Mouse (Mus musculus) cerebellum, adult 8-10 months (tissue): ENCODE data around the gene Ushbp1.
A peak's percentile ranks its signal among the peaks of the same experiment; 100 is the strongest.
"Not testable (repeated sequence)": the region's sequence is repeated elsewhere in the genome, so short reads cannot be mapped to it uniquely, and the experiment has no call there.

Experiments used
- DNase-seq: peaks from one replicate; pipeline ENCODE4 v3.0.0; 2022

The Ushbp1 gene

GRCm38 (mm10) chr8:71369040-71369718, 26.4 kb downstream of the Ushbp1 start:
- peak; percentile 27 for DNase-seq

- DNase-seq = peak; percentile 18
Observed at GRCm38 (mm10) chr8:71368366-71368765, 27.2 kb downstream of the Ushbp1 start.

- DNase-seq = no peak
Observed at GRCm38 (mm10) chr8:71367529-71368176, 27.9 kb downstream of the Ushbp1 start.

- DNase-seq = peak; percentile 91
Observed at GRCm38 (mm10) chr8:71366771-71367528, 28.7 kb downstream of the Ushbp1 start, which contains the start of gene Use1. Use1 (plus strand) TSS chr8:71366848.

GRCm38 (mm10) chr8:71358026-71358425, 37.6 kb downstream of the Ushbp1 start:
- DNase-seq = no peak

GRCm38 (mm10) chr8:71351520-71351919, 44.1 kb downstream of the Ushbp1 start:
- DNase-seq = no peak

- no peak for DNase-seq
Observed at GRCm38 (mm10) chr8:71351117-71351516, 44.5 kb downstream of the Ushbp1 start.

GRCm38 (mm10) chr8:71346581-71346980, 49.0 kb downstream of the Ushbp1 start:
- DNase-seq = no peak

- peak; percentile 20 for DNase-seq
Observed at GRCm38 (mm10) chr8:71340625-71341024, 55.0 kb downstream of the Ushbp1 start.

- DNase-seq = not testable (repeated sequence)
Observed at GRCm38 (mm10) chr8:71337834-71338233, 57.8 kb downstream of the Ushbp1 start.
